Mouse (Mus musculus) hindbrain, embryonic 11.5 days (tissue): ENCODE measurements around the gene Mlx. TPM values are rescaled to one million over a fixed set of nuclear protein-coding genes. Genes with fewer than 3 reads are reported as not detected.

Experiments used
- ATAC-seq: fragments of 200-750 bp; cut with Nextera tagmentation; 2 replicates; pipeline ENCODE4 v1.8.0; 2017; ENCODE audit warnings: mild to moderate bottlenecking, moderate TSS enrichment, moderate library complexity; ENCODE audit not compliant: low FRiP score
- DNase-seq: peaks from one replicate; pipeline ENCODE4 v3.0.0-alpha.2; 2015; ENCODE audit warnings: low spot score
- H3K27ac ChIP-seq: fragments of 300-500 bp; sonication (generic); 2 replicates; pipeline ENCODE4 v1.5.1; 2014; ENCODE audit warnings: mild to moderate bottlenecking, low read depth, low read length
- H3K27me3 ChIP-seq: fragments of 300-500 bp; sonication (generic); 2 replicates; pipeline ENCODE4 v1.6.1; 2014; ENCODE audit warnings: mild to moderate bottlenecking, low read length, moderate library complexity, mixed read lengths; ENCODE audit not compliant: control insufficient read depth, insufficient read depth
- H3K36me3 ChIP-seq: fragments of 300-500 bp; sonication (generic); 2 replicates; pipeline ENCODE4 v1.6.1; 2014; ENCODE audit warnings: mild to moderate bottlenecking, low read length, moderate library complexity, mixed read lengths; ENCODE audit not compliant: control insufficient read depth, insufficient read depth
- H3K4me1 ChIP-seq: fragments of 300-500 bp; sonication (generic); replicated peaks from 2 replicates; pipeline ENCODE4 v1.6.1; 2014; ENCODE audit warnings: low read length, mixed read lengths; ENCODE audit not compliant: control insufficient read depth, insufficient read depth
- H3K4me2 ChIP-seq: fragments of 300-500 bp; sonication (generic); replicated peaks from 2 replicates; pipeline ENCODE4 v1.6.1; 2014; ENCODE audit warnings: mild to moderate bottlenecking, low read depth, low read length
- H3K4me3 ChIP-seq: fragments of 300-500 bp; sonication (generic); 2 replicates; pipeline ENCODE4 v1.5.1; 2014; ENCODE audit warnings: low read depth, low read length
- H3K9ac ChIP-seq: fragments of 300-500 bp; sonication (generic); 2 replicates; pipeline ENCODE4 v1.6.1; 2014; ENCODE audit warnings: low read depth, low read length
- H3K9me3 ChIP-seq: fragments of 300-500 bp; sonication (generic); 2 replicates; pipeline ENCODE4 v1.6.1; 2016; ENCODE audit warnings: low read length; ENCODE audit not compliant: control insufficient read depth
- WGBS: fragments of 180-500 bp; shearing (Covaris S2); extraction: QIAGEN DNeasy Blood & Tissue Kit; methylation state at CpG from one replicate; pipeline ENCODE4 v1.1.7; 2014; 5-methylcytosine and 5-hydroxymethylcytosine counted together
- polyA plus RNA-seq: library from polyadenylated mRNA; unstranded; fragments of >200 nt; fragmentation: Nextera tagmentation; extraction: Ambion mirVana; gene quantifications from 2 replicates; pipeline ENCODE4 v1.2.1, GENCODE M21; 2014

Mlx gene
- polyA plus RNA-seq, 1 experiment from 2014 or later, result 57.1 TPM

- peak; percentile 18; the same call in 1 of the 2 replicates for ATAC-seq
- peaks cover 10% of the 10 kb centered on the region for H3K4me1 ChIP-seq
Measured at GRCm38 (mm10) chr11:101083083-101083697, 3.9 kb upstream of the Mlx start.

GRCm38 (mm10) chr11:101084246-101084645 lies 2.8 kb upstream of the Mlx start:
- H3K9me3 ChIP-seq, result no peaks in the 10 kb centered on the region
- 79% methylated on average over 14 of the region's 14 CpGs for WGBS
- no peak for DNase-seq
- H3K27ac ChIP-seq, result no peak overlapping the region
- peaks cover 21% of the 10 kb centered on the region for H3K27me3 ChIP-seq
- H3K4me3 ChIP-seq, result no peak overlapping the region
- H3K4me1 ChIP-seq, result peaks cover 10% of the 10 kb centered on the region
- H3K36me3 ChIP-seq, result no peaks in the 10 kb centered on the region; the same call in 1 of the 2 replicates
- no peak for ATAC-seq
- H3K9ac ChIP-seq, result no peak overlapping the region
- H3K4me2 ChIP-seq, result no peak overlapping the region

More at GRCm38 (mm10) chr11:101083083-101083697, 3.9 kb upstream of the Mlx start:
- peak overlapping the region; percentile 96 for H3K9ac ChIP-seq
- peaks cover 31% of the 10 kb centered on the region for H3K27me3 ChIP-seq
- H3K4me3 ChIP-seq, result peak overlapping the region; percentile 88
- WGBS, result 37% methylated on average over 19 of the region's 19 CpGs
- no peaks in the 10 kb centered on the region for H3K36me3 ChIP-seq
- H3K4me2 ChIP-seq, result peak overlapping the region; percentile 86
- no peaks in the 10 kb centered on the region for H3K9me3 ChIP-seq
- H3K27ac ChIP-seq, result peak overlapping the region; percentile 87
- DNase-seq, result no peak

- Histone ChIP-seq H3K4me2 (no peak overlapping the region), H3K4me3 (no peak overlapping the region), H3K27ac (no peak overlapping the region), H3K9ac (no peak overlapping the region), H3K27me3 (peaks cover 15% of the 10 kb centered on the region), H3K9me3 (no peaks in the 10 kb centered on the region), H3K4me1 (peaks cover 10% of the 10 kb centered on the region), H3K36me3 (no peaks in the 10 kb centered on the region; the same call in 1 of the 2 replicates)
- 94% methylated on average over 12 of the region's 12 CpGs for WGBS
- DNase-seq (no peak), ATAC-seq (no peak)
Measured at GRCm38 (mm10) chr11:101084811-101085210, 2.3 kb upstream of the Mlx start.

- H3K9me3 ChIP-seq, result no peaks in the 10 kb centered on the region
- peaks cover 10% of the 10 kb centered on the region for H3K4me1 ChIP-seq
- 92% methylated on average over 18 of the region's 18 CpGs for WGBS
- peaks cover 6% of the 10 kb centered on the region; the same call in 1 of the 2 replicates for H3K27me3 ChIP-seq
- ATAC-seq (no peak), DNase-seq (no peak)
- H3K27ac ChIP-seq, result 0 out of 2 replicates have a peak overlapping the region, but pooled peaks have one; percentile 68
- no peak overlapping the region for H3K4me3 ChIP-seq
- no peak overlapping the region for H3K4me2 ChIP-seq
- no peak overlapping the region for H3K9ac ChIP-seq
- peaks cover 3% of the 10 kb centered on the region; the same call in 1 of the 2 replicates for H3K36me3 ChIP-seq
Measured at GRCm38 (mm10) chr11:101085617-101086322, 1.3 kb upstream of the Mlx start.

- H3K4me1 ChIP-seq, result peaks cover 10% of the 10 kb centered on the region
- peak overlapping the region; percentile 87; the same call in 1 of the 2 replicates for H3K4me3 ChIP-seq
- 88% methylated on average over 6 of the region's 6 CpGs for WGBS
Measured at GRCm38 (mm10) chr11:101086323-101086674, 778 bp upstream of the Mlx start.

GRCm38 (mm10) chr11:101087682-101088055 lies 592 bp downstream of the Mlx start:
- Histone ChIP-seq H3K4me1 (peaks cover 10% of the 10 kb centered on the region), H3K4me3 (peak overlapping the region; percentile 87), H3K27me3 (no peaks in the 10 kb centered on the region), H3K9me3 (no peaks in the 10 kb centered on the region), H3K27ac (peak overlapping the region; percentile 68), H3K9ac (peak overlapping the region; percentile 85), H3K4me2 (peak overlapping the region; percentile 94), H3K36me3 (peaks cover 7% of the 10 kb centered on the region)
- DNase-seq, result no peak
- 14% methylated on average over 8 of the region's 8 CpGs for WGBS
- ATAC-seq, result no peak

More at GRCm38 (mm10) chr11:101086323-101086674, 778 bp upstream of the Mlx start:
- ATAC-seq (no peak), DNase-seq (no peak)
- Histone ChIP-seq H3K27ac (peak overlapping the region; percentile 68), H3K36me3 (peaks cover 7% of the 10 kb centered on the region), H3K9me3 (no peaks in the 10 kb centered on the region), H3K9ac (no peak overlapping the region), H3K4me2 (peak overlapping the region; percentile 94), H3K27me3 (peaks cover under 1% of the 10 kb centered on the region; the same call in 1 of the 2 replicates)

GRCm38 (mm10) chr11:101089931-101090330 lies 2.9 kb downstream of the Mlx start:
- Histone ChIP-seq H3K4me3 (no peak overlapping the region), H3K36me3 (peaks cover 7% of the 10 kb centered on the region), H3K27me3 (no peaks in the 10 kb centered on the region), H3K4me2 (no peak overlapping the region), H3K9me3 (no peaks in the 10 kb centered on the region), H3K9ac (no peak overlapping the region), H3K27ac (no peak overlapping the region), H3K4me1 (peaks cover 6% of the 10 kb centered on the region; the same call in 1 of the 2 replicates)
- WGBS, result 79% methylated on average over 1 of the region's 1 CpGs
- no peak for ATAC-seq
- no peak for DNase-seq

- ATAC-seq, result no peak; the same call in 1 of the 2 replicates
Measured at GRCm38 (mm10) chr11:101094930-101095313, 7.8 kb downstream of the Mlx start.

More at GRCm38 (mm10) chr11:101094930-101095313, 7.8 kb downstream of the Mlx start:
- peaks cover 7% of the 10 kb centered on the region; the same call in 1 of the 2 replicates for H3K36me3 ChIP-seq
- DNase-seq, result no peak
- H3K27ac ChIP-seq, result no peak overlapping the region; the same call in 1 of the 2 replicates
- 3% methylated on average over 18 of the region's 18 CpGs for WGBS
- H3K9ac ChIP-seq, result peak overlapping the region; percentile 57
- peak overlapping the region; percentile 74 for H3K4me3 ChIP-seq
- no peaks in the 10 kb centered on the region for H3K4me1 ChIP-seq
- no peaks in the 10 kb centered on the region for H3K9me3 ChIP-seq
- no peaks in the 10 kb centered on the region for H3K27me3 ChIP-seq
- peak overlapping the region; percentile 64 for H3K4me2 ChIP-seq
